In genomic region chr9:96982351-96982750, GRCm38 (mm10) we compare ENCODE assay signal across 13 mouse cellular contexts. TPM values are rescaled to one million over a fixed set of nuclear protein-coding genes. Genes with fewer than 3 reads are reported as not detected.
DNase-seq lines count a peak whose midpoint lies in the region; ATAC-seq and TF ChIP-seq lines count a peak whose summit lies in the region.
"Had no signal": no experiment of that assay in that cellular context is flagged by ENCODE, and none has a peak within 500 bp of the region (broad histone marks: within the 10 kb centered on the region; RNA-seq: fewer than 3 reads in every experiment).

No protein-coding gene starts in this region.

- no peak for ATAC-seq in forebrain, embryonic 14.5 days
- no peak for ATAC-seq in intestine, embryonic 14.5 days (replicated peaks; ENCODE audit: low FRiP score, low TSS enrichment, low read depth)
- ATAC-seq in intestine, embryonic 16.5 days, result no peak
- no peak for ATAC-seq in midbrain, embryonic 13.5 days
- no peak for ATAC-seq in midbrain, postnatal 0 days (ENCODE audit: low FRiP score)
- ATAC-seq: activated CD4-positive, CD25-positive, alpha-beta regulatory T cell, adult 4 months; forebrain, embryonic 16.5 days had no signal

- H3K9me3 ChIP-seq in forebrain, embryonic 10.5 days, result no peaks in the 10 kb centered on the region
- H3K9me3 ChIP-seq in forebrain, embryonic 14.5 days (replicated peaks; ENCODE audit: control insufficient read depth, low read length), result no peaks in the 10 kb centered on the region
- H3K9me3 ChIP-seq in intestine, embryonic 14.5 days (ENCODE audit: control insufficient read depth, low read length), result no peaks in the 10 kb centered on the region
- no peaks in the 10 kb centered on the region for H3K9me3 ChIP-seq in intestine, embryonic 16.5 days (ENCODE audit: control insufficient read depth, low read length)
- no peaks in the 10 kb centered on the region for H3K9me3 ChIP-seq in midbrain, embryonic 13.5 days
- no peaks in the 10 kb centered on the region for H3K9me3 ChIP-seq in midbrain, postnatal 0 days (ENCODE audit: low read length)

- H3K4me3 ChIP-seq in forebrain, embryonic 10.5 days, result no peak overlapping the region
- H3K4me3 ChIP-seq in forebrain, embryonic 14.5 days (ENCODE audit: low read depth, low read length), result no peak overlapping the region
- no peak overlapping the region for H3K4me3 ChIP-seq in intestine, embryonic 14.5 days (ENCODE audit: low read depth, low read length)
- no peak overlapping the region for H3K4me3 ChIP-seq in intestine, embryonic 16.5 days (ENCODE audit: low read length)
- H3K4me3 ChIP-seq in midbrain, embryonic 13.5 days (replicated peaks), result no peak overlapping the region
- no peak overlapping the region for H3K4me3 ChIP-seq in midbrain, postnatal 0 days (ENCODE audit: low read depth, low read length)

- TF ChIP-seq CTCF in midbrain, postnatal 0 days (IDR thresholded peaks at IDR 0.05), result no peak

- 6% methylated on average over 3 of the region's 3 CpGs for WGBS in forebrain, embryonic 10.5 days
- WGBS in forebrain, embryonic 14.5 days, result 28% methylated on average over 3 of the region's 3 CpGs
- 18% methylated on average over 3 of the region's 3 CpGs for WGBS in intestine, embryonic 14.5 days
- WGBS in intestine, embryonic 16.5 days, result 35% methylated on average over 3 of the region's 3 CpGs
- 2% methylated on average over 3 of the region's 3 CpGs for WGBS in midbrain, embryonic 13.5 days
- WGBS in midbrain, postnatal 0 days, result 36% methylated on average over 3 of the region's 3 CpGs

- peaks cover 100% of the 10 kb centered on the region for H3K4me1 ChIP-seq in forebrain, embryonic 10.5 days
- H3K4me1 ChIP-seq in forebrain, embryonic 14.5 days (ENCODE audit: control insufficient read depth, insufficient read depth, low read length), result peaks cover 54% of the 10 kb centered on the region
- peaks cover 76% of the 10 kb centered on the region for H3K4me1 ChIP-seq in intestine, embryonic 14.5 days (replicated peaks; ENCODE audit: control insufficient read depth, insufficient read depth, low read length)
- H3K4me1 ChIP-seq in intestine, embryonic 16.5 days (ENCODE audit: control insufficient read depth, insufficient read depth, low read length), result peaks cover 82% of the 10 kb centered on the region
- peaks cover 81% of the 10 kb centered on the region for H3K4me1 ChIP-seq in midbrain, embryonic 13.5 days (replicated peaks)
- peaks cover 22% of the 10 kb centered on the region for H3K4me1 ChIP-seq in midbrain, postnatal 0 days (ENCODE audit: insufficient read depth, low read length)

- H3K27ac ChIP-seq in forebrain, embryonic 10.5 days, result peak overlapping the region; percentile 86
- H3K27ac ChIP-seq in forebrain, embryonic 14.5 days (ENCODE audit: low read depth, low read length), result no peak overlapping the region
- no peak overlapping the region for H3K27ac ChIP-seq in intestine, embryonic 14.5 days (ENCODE audit: low read depth)
- H3K27ac ChIP-seq in intestine, embryonic 16.5 days (ENCODE audit: low read length), result no peak overlapping the region
- 0 out of 2 replicates have a peak overlapping the region, but pooled peaks have one; percentile 15 for H3K27ac ChIP-seq in midbrain, embryonic 13.5 days
- H3K27ac ChIP-seq in midbrain, postnatal 0 days (ENCODE audit: low read depth, low read length), result no peak overlapping the region
- H3K27ac ChIP-seq: liver, embryonic 14.5 days had no signal

- DNase-seq in forebrain, embryonic 10.5 days (ENCODE audit: extremely low spot score, low spot score), result peak; percentile 55
- no peak for DNase-seq in forebrain, embryonic 14.5 days (ENCODE audit: low spot score)
- peak; percentile 49 for DNase-seq in intestine, embryonic 14.5 days (ENCODE audit: low spot score)
- no peak for DNase-seq in midbrain, postnatal 0 days (ENCODE audit: low spot score)
- DNase-seq in left cerebral cortex, postnatal 25 days (ENCODE audit: low spot score in 2 of 2), result no peak
- no peak for DNase-seq in gastrocnemius, adult 8-10 months (ENCODE audit: low spot score in 2 of 2)
- DNase-seq: cerebellum, postnatal 36 days had no signal

- intact Hi-C loops in left cerebral cortex, postnatal 25 days (cut with DNase I), result no loop called here

- no peak overlapping the region for H3K4me2 ChIP-seq in forebrain, embryonic 14.5 days (ENCODE audit: low read length)
- H3K4me2 ChIP-seq in intestine, embryonic 14.5 days (ENCODE audit: low read length), result no peak overlapping the region
- no peak overlapping the region for H3K4me2 ChIP-seq in intestine, embryonic 16.5 days (ENCODE audit: low read depth, low read length)
- no peak overlapping the region for H3K4me2 ChIP-seq in midbrain, embryonic 13.5 days (replicated peaks)
- no peak overlapping the region for H3K4me2 ChIP-seq in midbrain, postnatal 0 days (ENCODE audit: low read depth, low read length, poor library complexity, severe bottlenecking)

- H3K27me3 ChIP-seq in forebrain, embryonic 10.5 days (ENCODE audit: poor library complexity, severe bottlenecking), result peaks cover 23% of the 10 kb centered on the region
- no peaks in the 10 kb centered on the region for H3K27me3 ChIP-seq in forebrain, embryonic 14.5 days (replicated peaks; ENCODE audit: control insufficient read depth, insufficient read depth, low read length)
- no peaks in the 10 kb centered on the region for H3K27me3 ChIP-seq in intestine, embryonic 14.5 days (replicated peaks; ENCODE audit: control insufficient read depth, insufficient read depth, low read length)
- H3K27me3 ChIP-seq in intestine, embryonic 16.5 days (replicated peaks; ENCODE audit: control insufficient read depth, insufficient read depth, low read length), result no peaks in the 10 kb centered on the region
- H3K27me3 ChIP-seq in midbrain, embryonic 13.5 days, result no peaks in the 10 kb centered on the region
- H3K27me3 ChIP-seq in midbrain, postnatal 0 days (ENCODE audit: insufficient read depth, low read length), result no peaks in the 10 kb centered on the region

- no peak overlapping the region for H3K9ac ChIP-seq in forebrain, embryonic 14.5 days (ENCODE audit: low read length)
- H3K9ac ChIP-seq in intestine, embryonic 14.5 days (ENCODE audit: low read length), result no peak overlapping the region
- H3K9ac ChIP-seq in intestine, embryonic 16.5 days (ENCODE audit: low read depth, low read length), result no peak overlapping the region
- H3K9ac ChIP-seq in midbrain, embryonic 13.5 days (replicated peaks), result no peak overlapping the region
- no peak overlapping the region for H3K9ac ChIP-seq in midbrain, postnatal 0 days (replicated peaks; ENCODE audit: low read length, poor library complexity, severe bottlenecking)
- H3K9ac ChIP-seq: liver, embryonic 14.5 days had no signal

- H3K36me3 ChIP-seq in forebrain, embryonic 10.5 days (replicated peaks), result peaks cover 44% of the 10 kb centered on the region
- no peaks in the 10 kb centered on the region for H3K36me3 ChIP-seq in forebrain, embryonic 14.5 days (ENCODE audit: control insufficient read depth, insufficient read depth, low read length)
- no peaks in the 10 kb centered on the region for H3K36me3 ChIP-seq in intestine, embryonic 14.5 days (ENCODE audit: control insufficient read depth, insufficient read depth, low read length)
- no peaks in the 10 kb centered on the region for H3K36me3 ChIP-seq in intestine, embryonic 16.5 days (ENCODE audit: control insufficient read depth, insufficient read depth, low read length)
- H3K36me3 ChIP-seq in midbrain, embryonic 13.5 days, result no peaks in the 10 kb centered on the region
- H3K36me3 ChIP-seq in midbrain, postnatal 0 days (ENCODE audit: insufficient read depth, low read length), result no peaks in the 10 kb centered on the region
- H3K36me3 ChIP-seq: G1E had no signal

RNA-seq across cellular contexts. Expression of gene Spsb4, which starts 36.3 kb away (rescaled TPM):
- 102 and 109 TPM in 2 replicates for polyA plus RNA-seq in forebrain, embryonic 10.5 days (2016; fragmentation: Nextera tagmentation; extraction: Ambion mirVana)
- polyA plus RNA-seq in forebrain, embryonic 14.5 days (2014; fragmentation: Nextera tagmentation; extraction: Ambion mirVana), result 18.3 and 20.8 TPM in 2 replicates
- polyA plus RNA-seq in intestine, embryonic 14.5 days (2014; fragmentation: Nextera tagmentation; extraction: Ambion mirVana), result 28.3 and 33.2 TPM in 2 replicates
- polyA plus RNA-seq in intestine, embryonic 16.5 days (2015; fragmentation: Nextera tagmentation; extraction: Ambion mirVana), result 28.7 and 34.0 TPM in 2 replicates
- 64.2 and 64.9 TPM in 2 replicates for polyA plus RNA-seq in midbrain, embryonic 13.5 days (2015; fragmentation: Nextera tagmentation; extraction: Ambion mirVana)
- 37.7 and 38.9 TPM in 2 replicates for total RNA-seq in midbrain, postnatal 0 days (2014; rRNA removed)
- 21.2 and 24.1 TPM in 2 replicates for polyA plus RNA-seq in midbrain, postnatal 0 days (2015; fragmentation: Nextera tagmentation; extraction: Ambion mirVana)
- 1 to 10 TPM; 6.4 to 7.2 TPM for total RNA-seq in left cerebral cortex, postnatal 25 days (2021)
- 1 to 10 TPM in 2 of 4 experiments, under 1 TPM in 2; 0.86 to 1.7 (median 1.1) TPM for total RNA-seq in gastrocnemius, adult 8-10 months (2022)
- total RNA-seq: G1E had no signal
- polyA plus RNA-seq: G1E had no signal

Comparison
In these comparisons a context has a peak if more than half of its experiments do, and no peak if none do; other contexts are left out.
1. DNase-seq: peak in forebrain, embryonic 10.5 days (single experiment) and intestine, embryonic 14.5 days (single experiment); none in forebrain, embryonic 14.5 days (single experiment), midbrain, postnatal 0 days (single experiment), left cerebral cortex, postnatal 25 days (0 of 2) and gastrocnemius, adult 8-10 months (0 of 2).
2. H3K27ac ChIP-seq: peak in forebrain, embryonic 10.5 days (single experiment) and midbrain, embryonic 13.5 days (single experiment); none in forebrain, embryonic 14.5 days (single experiment), intestine, embryonic 14.5 days (single experiment), intestine, embryonic 16.5 days (single experiment) and midbrain, postnatal 0 days (single experiment).